Mouse (Mus musculus) midbrain, embryonic 11.5 days (tissue): ENCODE measurements at regions not wholly inside any gene's neighbourhood (a gene's known extent, or its start where the extent isn't known, plus 50 kb on each side); places are given as distances from the start of the nearest gene placed in this dataset.

Experiments
- ATAC-seq: fragments of 200-750 bp; cut with Nextera tagmentation; 2 replicates; pipeline ENCODE4 v1.8.0; 2017; ENCODE audit warnings: moderate TSS enrichment, moderate library complexity; ENCODE audit not compliant: low FRiP score
- DNase-seq: peaks from one replicate; pipeline ENCODE4 v3.0.0; 2015; ENCODE audit warnings: low spot score; ENCODE audit errors: missing footprints
- H3K27ac ChIP-seq: fragments of 300-500 bp; sonication (generic); 2 replicates; pipeline ENCODE4 v1.5.1; 2014; ENCODE audit warnings: low read depth, low read length
- H3K27me3 ChIP-seq: fragments of 300-500 bp; sonication (generic); 2 replicates; pipeline ENCODE4 v1.6.1; 2014; ENCODE audit warnings: mild to moderate bottlenecking, low read length, moderate library complexity, mixed read lengths; ENCODE audit not compliant: control insufficient read depth, insufficient read depth
- H3K36me3 ChIP-seq: fragments of 300-500 bp; sonication (generic); 2 replicates; pipeline ENCODE4 v1.6.1; 2014; ENCODE audit warnings: mild to moderate bottlenecking, low read length, moderate library complexity, mixed read lengths; ENCODE audit not compliant: control insufficient read depth, insufficient read depth
- H3K4me1 ChIP-seq: fragments of 300-500 bp; sonication (generic); 2 replicates; pipeline ENCODE4 v1.6.1; 2014; ENCODE audit warnings: low read length; ENCODE audit not compliant: control insufficient read depth, insufficient read depth
- H3K4me2 ChIP-seq: fragments of 300-500 bp; sonication (generic); 2 replicates; pipeline ENCODE4 v1.6.1; 2014; ENCODE audit warnings: mild to moderate bottlenecking, moderate library complexity
- H3K4me3 ChIP-seq: fragments of 300-500 bp; sonication (generic); 2 replicates; pipeline ENCODE4 v1.5.1; 2014; ENCODE audit warnings: low read depth, low read length
- H3K9ac ChIP-seq: fragments of 300-500 bp; sonication (generic); 2 replicates; pipeline ENCODE4 v1.6.1; 2014; ENCODE audit warnings: low read length
- H3K9me3 ChIP-seq: fragments of 300-500 bp; sonication (generic); 2 replicates; pipeline ENCODE4 v1.6.1; 2016; ENCODE audit warnings: low read length; ENCODE audit not compliant: control insufficient read depth
- WGBS: fragments of 180-500 bp; shearing (Covaris S2); extraction: QIAGEN DNeasy Blood & Tissue Kit; methylation state at CpG from one replicate; pipeline ENCODE4 v1.1.7; 2014; 5-methylcytosine and 5-hydroxymethylcytosine counted together

DNA sequence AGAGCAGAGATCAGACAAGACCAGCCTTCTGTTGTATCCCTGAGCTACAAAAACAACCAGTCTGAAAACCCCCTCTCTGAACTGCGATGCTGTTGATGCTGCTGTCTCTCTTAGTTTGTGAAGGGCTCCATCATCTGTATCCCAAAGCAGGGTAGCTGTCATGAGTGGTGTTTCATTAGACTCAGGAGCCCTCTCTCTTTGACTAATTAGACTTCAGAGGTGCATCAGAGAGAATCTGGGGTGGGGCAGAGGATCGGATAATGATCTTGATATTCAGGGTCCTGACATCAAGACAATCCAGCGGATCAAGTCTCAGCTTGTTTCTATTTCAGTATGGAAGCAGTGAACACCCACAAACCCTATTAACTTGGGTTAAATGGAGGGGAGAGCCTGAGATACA lies 70.6 kb upstream of the Slc24a4 start:
- Histone ChIP-seq H3K9me3 (no peaks in the 10 kb centered on the region), H3K9ac (no peak overlapping the region), H3K4me1 (peaks cover 12% of the 10 kb centered on the region), H3K27me3 (no peaks in the 10 kb centered on the region), H3K4me2 (no peak overlapping the region), H3K4me3 (no peak overlapping the region), H3K36me3 (no peaks in the 10 kb centered on the region), H3K27ac (peak overlapping the region; percentile 16)
- peak; percentile 87 for DNase-seq
- WGBS: 63% methylated on average over 3 of the region's 3 CpGs
- peak; percentile 56 for ATAC-seq

DNA sequence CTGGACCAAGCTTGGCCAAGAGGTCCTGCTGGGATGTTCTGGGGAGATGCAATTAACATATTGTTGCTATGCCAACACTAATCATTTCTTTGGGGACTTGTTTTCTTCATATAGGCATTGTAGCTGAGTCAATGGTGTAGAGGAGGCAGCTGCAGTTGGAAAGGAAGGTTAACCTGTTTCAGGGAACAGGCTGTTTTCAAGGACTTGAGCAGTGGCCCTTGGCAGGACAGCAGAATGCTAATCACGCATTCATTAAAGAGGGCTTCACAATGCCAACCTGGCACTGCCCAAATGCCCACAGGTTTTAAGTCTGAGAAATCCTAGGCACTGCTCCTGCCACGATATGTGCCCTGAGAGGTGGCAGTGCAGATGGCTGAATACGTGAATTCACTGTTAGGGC lies 70.1 kb upstream of the Slc24a4 start:
- ATAC-seq (peak; percentile 79), DNase-seq (no peak)
- Histone ChIP-seq H3K9me3 (no peaks in the 10 kb centered on the region), H3K27me3 (no peaks in the 10 kb centered on the region), H3K9ac (no peak overlapping the region), H3K4me1 (peaks cover 12% of the 10 kb centered on the region), H3K4me3 (no peak overlapping the region), H3K4me2 (no peak overlapping the region), H3K27ac (peak overlapping the region; percentile 16), H3K36me3 (no peaks in the 10 kb centered on the region)
- 72% methylated on average over 3 of the region's 3 CpGs for WGBS

DNA sequence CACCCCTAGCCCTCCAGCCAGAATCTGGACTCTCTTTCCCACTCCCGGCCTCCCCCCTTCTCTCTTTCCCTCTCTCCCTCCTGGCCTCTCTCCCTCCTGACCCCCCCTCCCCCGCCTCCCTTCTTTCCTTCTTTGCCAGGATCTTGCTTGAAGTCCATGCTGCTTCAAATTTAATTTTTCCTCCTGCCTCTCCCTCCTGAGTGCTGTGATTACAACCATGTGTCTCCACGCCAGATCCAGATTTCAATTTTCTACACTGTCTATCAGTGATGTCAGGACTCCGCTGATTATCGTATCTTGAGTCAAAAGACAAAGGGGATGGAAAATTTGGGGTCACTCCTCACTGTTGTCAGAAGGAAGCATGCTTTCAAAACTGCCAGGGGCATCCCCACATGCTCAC lies 67.4 kb upstream of the Slc24a4 start:
- DNase-seq (peak; percentile 75), ATAC-seq (no peak)
- peaks cover 12% of the 10 kb centered on the region for H3K4me1 ChIP-seq
- H3K9ac ChIP-seq: no peak overlapping the region
- H3K4me3 ChIP-seq: no peak overlapping the region
- no peaks in the 10 kb centered on the region for H3K9me3 ChIP-seq
- whole genome bisulfite sequencing: 80% methylated on average over 5 of the region's 5 CpGs
- no peaks in the 10 kb centered on the region for H3K27me3 ChIP-seq
- H3K36me3 ChIP-seq: no peaks in the 10 kb centered on the region
- no peak overlapping the region for H3K4me2 ChIP-seq
- no peak overlapping the region for H3K27ac ChIP-seq

DNA sequence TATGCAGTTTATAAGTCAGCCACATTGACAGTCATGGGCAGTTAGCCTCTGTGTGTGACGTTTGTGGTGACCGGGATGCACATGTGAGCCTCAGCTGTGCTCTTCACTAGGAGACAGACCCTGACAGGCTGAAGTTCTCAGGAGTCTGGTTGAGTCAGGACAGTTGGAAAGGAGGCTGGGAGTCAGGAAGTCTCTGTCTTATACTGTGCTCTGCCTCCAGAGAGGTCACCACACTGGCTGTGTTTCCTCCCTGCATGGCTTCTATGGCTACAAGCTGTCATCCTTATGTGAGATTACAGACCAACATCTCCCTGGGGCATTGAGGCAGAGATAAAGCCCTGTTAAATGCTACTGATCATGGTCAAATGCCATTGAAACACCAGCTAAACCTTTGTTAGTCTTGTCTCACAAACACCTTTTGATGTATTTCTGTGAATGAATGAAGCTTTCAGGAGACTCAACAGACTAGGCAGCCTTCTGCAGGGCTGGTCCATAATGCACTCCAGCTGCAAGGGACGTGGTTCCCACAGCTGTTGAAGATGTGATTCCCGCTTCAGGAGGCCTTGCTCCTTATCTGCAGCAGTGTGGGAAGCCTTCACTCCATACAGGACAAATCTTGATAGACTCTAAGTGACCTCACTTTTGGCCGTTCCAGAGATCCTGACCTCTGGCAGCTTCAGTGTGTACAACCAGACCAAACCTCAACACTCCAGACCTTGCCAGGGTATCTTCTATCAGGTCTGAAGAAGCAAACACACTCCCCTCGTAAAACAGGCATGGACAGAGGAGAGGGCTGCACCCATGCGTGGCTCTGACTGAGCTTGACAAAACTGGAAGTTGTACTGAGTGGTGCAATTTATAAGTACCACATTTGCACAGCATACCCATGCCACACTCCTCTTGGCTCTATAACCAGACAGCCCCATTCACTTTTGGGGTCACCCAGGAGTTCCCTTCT lies 66.6 kb upstream of the Slc24a4 start:
- H3K9ac ChIP-seq: no peak overlapping the region
- no peak overlapping the region for H3K27ac ChIP-seq
- H3K36me3 ChIP-seq: no peaks in the 10 kb centered on the region
- 83% methylated on average over 7 of the region's 7 CpGs for WGBS
- no peaks in the 10 kb centered on the region for H3K9me3 ChIP-seq
- ATAC-seq: no peak
- H3K4me2 ChIP-seq: no peak overlapping the region
- H3K4me1 ChIP-seq: peaks cover 12% of the 10 kb centered on the region
- DNase-seq: peak; percentile 73
- H3K4me3 ChIP-seq: no peak overlapping the region
- no peaks in the 10 kb centered on the region for H3K27me3 ChIP-seq

DNA sequence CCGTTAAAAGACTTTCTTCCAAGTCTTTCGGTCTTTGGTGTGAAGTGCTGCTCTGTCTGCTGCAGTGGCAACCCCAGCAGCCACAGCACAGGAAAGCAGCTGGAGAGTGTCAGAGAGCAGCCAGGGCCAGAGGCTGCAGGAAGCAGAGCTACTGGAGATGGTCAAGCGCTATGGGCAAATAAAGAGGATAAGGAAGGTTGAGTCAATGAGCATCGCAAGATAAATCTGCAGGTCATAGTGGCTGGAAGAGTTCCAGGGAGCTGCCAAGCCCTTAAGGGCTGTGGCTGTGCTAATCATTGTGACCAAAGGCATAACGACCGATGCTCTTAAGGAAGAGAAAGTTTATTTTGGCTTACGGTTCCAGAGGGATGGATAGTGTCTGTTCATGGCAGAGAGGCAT lies 65.9 kb upstream of the Slc24a4 start:
- Histone ChIP-seq H3K27me3 (no peaks in the 10 kb centered on the region), H3K4me2 (no peak overlapping the region), H3K9ac (no peak overlapping the region), H3K36me3 (no peaks in the 10 kb centered on the region), H3K4me3 (no peak overlapping the region), H3K27ac (no peak overlapping the region), H3K4me1 (peaks cover 12% of the 10 kb centered on the region), H3K9me3 (no peaks in the 10 kb centered on the region)
- ATAC-seq (no peak), DNase-seq (peak; percentile 8)
- WGBS: 88% methylated on average over 7 of the region's 7 CpGs

DNA sequence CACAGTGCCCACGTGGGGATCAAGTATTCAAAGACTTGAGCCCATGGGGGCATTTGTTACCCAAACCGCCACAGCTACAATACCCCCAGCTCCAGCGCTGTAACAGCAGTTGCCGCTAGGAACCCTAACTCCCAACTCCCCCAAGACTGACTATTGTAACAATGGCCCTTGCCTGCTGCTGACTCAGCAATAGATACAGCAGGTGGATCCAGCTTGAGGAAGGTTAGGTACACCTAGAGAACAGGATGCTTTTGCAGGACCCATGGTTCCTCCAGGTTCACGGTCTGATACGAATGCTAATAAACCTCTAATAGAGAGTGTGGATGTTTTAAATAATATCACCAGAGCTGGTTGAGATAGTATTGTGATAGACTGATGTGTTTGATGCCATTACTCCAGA lies 65.3 kb upstream of the Slc24a4 start:
- WGBS: 79% methylated on average over 6 of the region's 6 CpGs
- Histone ChIP-seq H3K27me3 (no peaks in the 10 kb centered on the region), H3K27ac (no peak overlapping the region), H3K9me3 (no peaks in the 10 kb centered on the region), H3K9ac (no peak overlapping the region), H3K4me1 (peaks cover 7% of the 10 kb centered on the region), H3K4me2 (no peak overlapping the region), H3K4me3 (no peak overlapping the region), H3K36me3 (no peaks in the 10 kb centered on the region)
- no peak for DNase-seq
- no peak for ATAC-seq

DNA sequence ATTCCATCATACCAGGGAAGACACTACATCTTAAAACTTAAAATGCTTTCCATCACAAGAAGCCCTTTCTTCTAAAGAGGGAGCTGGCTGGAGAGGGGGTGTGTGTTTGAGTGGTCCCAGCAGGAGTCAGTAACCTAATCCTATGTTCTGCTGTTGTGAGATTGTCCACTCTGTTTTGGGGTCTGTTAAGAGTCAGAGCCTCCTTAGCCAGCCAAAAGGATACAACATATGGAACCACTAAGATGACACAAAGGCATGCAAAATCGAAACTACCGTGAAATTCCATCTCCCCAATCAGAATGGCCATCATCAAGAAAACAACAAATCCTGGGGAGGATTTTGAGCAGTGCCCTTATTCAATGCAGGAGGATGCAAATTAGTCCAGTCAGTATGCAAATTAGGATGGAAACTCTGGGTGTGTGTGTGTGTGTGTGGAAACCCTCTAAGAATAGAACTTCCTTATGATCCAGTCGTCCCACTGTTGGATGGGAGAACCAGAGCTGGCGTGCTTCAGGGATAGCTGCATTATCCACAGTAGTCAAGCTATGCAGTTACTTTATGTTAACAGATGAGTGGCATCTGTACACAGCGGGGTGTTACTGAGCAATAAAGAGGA lies 63.7 kb upstream of the Slc24a4 start:
- Histone ChIP-seq H3K27ac (no peak overlapping the region), H3K4me1 (no peaks in the 10 kb centered on the region), H3K9me3 (no peaks in the 10 kb centered on the region), H3K9ac (no peak overlapping the region), H3K4me2 (no peak overlapping the region), H3K27me3 (no peaks in the 10 kb centered on the region), H3K4me3 (no peak overlapping the region), H3K36me3 (no peaks in the 10 kb centered on the region)
- ATAC-seq (peak; percentile 38; the same call in 1 of the 2 replicates), DNase-seq (peak; percentile 33)
- 73% methylated on average over 5 of the region's 5 CpGs for WGBS

DNA sequence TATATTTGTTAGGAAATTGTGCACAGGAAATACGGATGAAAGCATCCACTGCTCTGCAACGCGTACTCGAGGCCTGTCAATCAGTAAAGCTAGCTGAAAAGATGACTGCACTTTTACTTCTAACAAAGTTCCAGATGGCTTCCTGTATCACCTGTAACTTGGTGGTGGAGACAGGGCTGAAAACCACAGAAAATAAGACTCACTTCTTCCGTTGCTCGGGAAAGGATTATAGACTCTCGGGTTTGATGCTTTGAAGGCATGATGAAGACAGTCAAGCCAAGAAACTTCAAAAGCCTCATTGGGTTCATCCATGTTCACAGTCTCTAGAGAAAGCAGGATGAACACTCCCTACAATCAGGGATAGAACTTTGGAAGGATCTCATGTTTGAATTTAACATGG lies 60.8 kb upstream of the Slc24a4 start:
- H3K4me1 ChIP-seq: no peaks in the 10 kb centered on the region
- no peak overlapping the region for H3K4me2 ChIP-seq
- no peaks in the 10 kb centered on the region for H3K9me3 ChIP-seq
- DNase-seq: no peak
- no peak for ATAC-seq
- no peak overlapping the region for H3K4me3 ChIP-seq
- H3K36me3 ChIP-seq: no peaks in the 10 kb centered on the region
- WGBS: 92% methylated on average over 7 of the region's 7 CpGs
- H3K27me3 ChIP-seq: no peaks in the 10 kb centered on the region
- no peak overlapping the region for H3K9ac ChIP-seq
- H3K27ac ChIP-seq: no peak overlapping the region

DNA sequence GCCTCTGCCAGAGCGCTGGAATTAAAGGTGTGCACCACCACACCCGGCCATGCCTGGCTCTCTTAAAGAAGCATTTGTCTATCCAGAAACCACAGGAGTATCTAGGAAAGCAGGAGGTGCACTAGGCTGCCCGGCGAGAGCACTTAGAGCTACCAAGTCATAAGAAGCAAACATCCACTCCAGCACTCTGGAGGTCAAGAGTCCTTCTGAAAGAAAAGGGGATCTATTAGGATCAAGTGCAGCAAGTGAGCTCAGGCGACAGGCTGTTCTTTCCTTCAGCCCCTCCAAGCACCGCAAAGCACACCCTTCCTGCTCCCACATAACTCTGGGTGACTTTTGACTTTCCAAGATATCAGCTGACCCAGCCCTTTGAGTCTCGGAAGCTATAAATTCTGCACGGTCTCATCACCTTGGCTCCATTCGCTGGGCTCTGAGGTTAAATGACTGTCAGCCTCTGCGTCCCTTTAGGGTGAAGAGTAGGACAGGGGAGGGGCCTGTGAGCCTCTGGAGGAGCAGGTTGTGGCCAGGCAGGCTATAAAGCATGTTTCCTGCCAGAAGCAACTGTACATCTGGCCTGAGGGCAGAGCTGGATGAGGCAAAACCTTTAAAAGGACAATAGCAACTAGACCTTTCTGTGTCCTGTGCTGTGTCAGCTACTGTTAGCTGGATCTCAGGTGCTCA lies 58.9 kb upstream of the Slc24a4 start:
- ATAC-seq (no peak), DNase-seq (peak; percentile 75)
- no peak overlapping the region for H3K27ac ChIP-seq
- H3K36me3 ChIP-seq: no peaks in the 10 kb centered on the region
- H3K4me2 ChIP-seq: no peak overlapping the region
- no peak overlapping the region for H3K9ac ChIP-seq
- no peaks in the 10 kb centered on the region for H3K9me3 ChIP-seq
- no peak overlapping the region for H3K4me3 ChIP-seq
- H3K4me1 ChIP-seq: no peaks in the 10 kb centered on the region
- 76% methylated on average over 10 of the region's 10 CpGs for WGBS
- H3K27me3 ChIP-seq: no peaks in the 10 kb centered on the region
